ENCODE assay signal across 9 mouse cellular contexts in the genomic region with DNA sequence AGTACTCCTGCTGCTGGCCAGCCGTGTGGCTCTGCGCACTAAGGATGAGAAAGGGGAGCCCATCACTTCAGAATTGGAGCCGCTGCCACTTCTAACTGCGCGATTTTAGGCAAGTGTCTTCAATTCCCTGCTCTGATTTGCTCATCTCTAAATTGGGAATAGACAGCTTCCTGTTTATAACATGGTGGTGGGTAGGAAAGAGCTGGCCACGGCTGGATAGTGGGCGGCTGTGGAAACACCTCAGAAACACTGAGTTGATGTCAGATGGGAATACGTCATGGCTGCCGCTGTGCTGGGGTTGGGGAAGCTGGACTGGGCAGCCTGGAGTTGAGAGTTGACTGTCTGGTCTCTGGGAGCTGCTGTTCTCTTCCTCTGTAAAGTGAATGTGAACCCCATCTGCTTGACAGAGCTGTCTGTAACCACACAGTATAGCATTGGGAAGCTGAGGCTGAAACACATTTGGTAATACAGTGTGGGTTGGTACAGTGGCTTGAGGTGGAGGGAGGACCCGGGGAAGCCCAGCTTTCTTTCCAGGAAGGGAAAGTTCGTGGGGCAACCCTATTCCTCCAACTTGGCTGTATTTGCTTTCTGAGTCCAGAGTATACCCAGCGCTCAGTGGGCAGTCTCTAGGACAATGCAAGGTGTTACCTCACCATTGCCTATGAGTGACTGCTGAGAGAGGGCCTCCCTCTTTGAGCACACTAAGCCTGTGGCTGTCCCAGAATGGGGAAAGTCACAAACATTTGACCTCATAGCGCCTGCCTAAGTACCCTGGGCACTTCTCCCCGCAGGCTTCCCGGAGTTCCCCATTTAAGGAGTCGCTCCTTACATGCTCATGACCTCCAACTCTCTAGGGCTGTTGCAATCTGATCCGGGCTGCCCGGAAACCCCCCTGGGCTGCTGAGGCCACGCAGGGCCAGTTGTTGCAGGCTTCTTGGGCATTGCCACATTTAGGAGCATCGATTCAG.
A peak's percentile ranks its signal among the peaks of the same experiment; 100 is the strongest.
DNase-seq lines count a peak whose midpoint lies in the region; ATAC-seq and TF ChIP-seq lines count a peak whose summit lies in the region.
"Had no signal": no experiment of that assay in that cellular context is flagged by ENCODE, and none has a peak within 500 bp of the region (broad histone marks: within the 10 kb centered on the region; RNA-seq: fewer than 3 reads in every experiment).

No protein-coding gene starts in this region.

- H3K4me1 ChIP-seq in bone marrow macrophage, adult 2 months (ENCODE audit: control insufficient read depth, insufficient read depth, low read length): peaks cover 68% of the 10 kb centered on the region
- peaks cover 53% of the 10 kb centered on the region for H3K4me1 ChIP-seq in heart, embryonic 15.5 days (replicated peaks)
- H3K4me1 ChIP-seq in lung, embryonic 15.5 days: peaks cover 53% of the 10 kb centered on the region

- H3K27ac ChIP-seq in bone marrow macrophage, adult 2 months (ENCODE audit: insufficient read depth, low read depth, low read length): peak overlapping the region; percentile 88
- H3K27ac ChIP-seq in heart, embryonic 15.5 days: peak overlapping the region; percentile 31
- H3K27ac ChIP-seq in lung, embryonic 15.5 days: peak overlapping the region; percentile 48; the same call in 1 of the 2 replicates
- H3K27ac ChIP-seq: limb, embryonic 13.5 days had no signal

- ATAC-seq in heart, embryonic 15.5 days (replicated peaks; ENCODE audit: insufficient number of reproducible peaks, insufficient read depth, low FRiP score, low read depth): peak; percentile 56; the same call in 1 of the 2 replicates
- ATAC-seq in lung, embryonic 15.5 days (ENCODE audit: borderline replicate concordance, extremely low read depth, low FRiP score, low TSS enrichment): peak; percentile 37; the same call in 1 of the 2 replicates

- peak; percentile 41 for DNase-seq in embryo, embryonic 10 days (ENCODE audit: low spot score)
- DNase-seq in embryo, embryonic 9.5 days (ENCODE audit: extremely low spot score): no peak
- peak; percentile 88 for DNase-seq in telencephalon, adult 2 months (ENCODE audit: low read depth, low spot score)
- no peak for DNase-seq in neural tube, embryonic 10.5 days (ENCODE audit: extremely low spot score, low spot score)
- no peak for DNase-seq in spleen, postnatal 4 days (ENCODE audit: low spot score in 2 of 2)

- peak overlapping the region; percentile 13; the same call in 1 of the 2 replicates for H3K4me2 ChIP-seq in heart, embryonic 15.5 days
- no peak overlapping the region; the same call in 1 of the 2 replicates for H3K4me2 ChIP-seq in lung, embryonic 15.5 days
- H3K4me2 ChIP-seq: limb, embryonic 13.5 days had no signal

- WGBS in heart, embryonic 15.5 days: 49% methylated on average over 20 of the region's 20 CpGs
- 31% methylated on average over 20 of the region's 20 CpGs for WGBS in lung, embryonic 15.5 days

- no peaks in the 10 kb centered on the region for H3K36me3 ChIP-seq in heart, embryonic 15.5 days
- no peaks in the 10 kb centered on the region for H3K36me3 ChIP-seq in lung, embryonic 15.5 days
- H3K36me3 ChIP-seq: limb, embryonic 13.5 days had no signal

- TF ChIP-seq POLR2A in bone marrow macrophage, adult 2 months (IDR thresholded peaks at IDR 0.05; ENCODE audit: borderline replicate concordance, low read depth, low read length): no peak

- TF ChIP-seq CTCF in bone marrow macrophage, adult 2 months (IDR thresholded peaks at IDR 0.05; ENCODE audit: low read depth, low read length): no peak

- H3K9me3 ChIP-seq in heart, embryonic 15.5 days (replicated peaks): no peaks in the 10 kb centered on the region
- H3K9me3 ChIP-seq in lung, embryonic 15.5 days: no peaks in the 10 kb centered on the region
- H3K9me3 ChIP-seq: limb, embryonic 13.5 days had no signal

- H3K4me3 ChIP-seq in bone marrow macrophage, adult 2 months (ENCODE audit: insufficient read depth, low read length): peak overlapping the region; percentile 9; the same call in 1 of the 2 replicates
- H3K4me3 ChIP-seq in heart, embryonic 15.5 days: no peak overlapping the region
- no peak overlapping the region for H3K4me3 ChIP-seq in lung, embryonic 15.5 days
- H3K4me3 ChIP-seq: limb, embryonic 13.5 days had no signal

- H3K27me3 ChIP-seq in heart, embryonic 15.5 days: peaks cover 10% of the 10 kb centered on the region
- H3K27me3 ChIP-seq in lung, embryonic 15.5 days: no peaks in the 10 kb centered on the region

- H3K9ac ChIP-seq in heart, embryonic 15.5 days: no peak overlapping the region
- no peak overlapping the region for H3K9ac ChIP-seq in lung, embryonic 15.5 days
- H3K9ac ChIP-seq: limb, embryonic 13.5 days had no signal

Comparison
In these comparisons a context has a peak if more than half of its experiments do, and no peak if none do; other contexts are left out.
1. DNase-seq: peak in embryo, embryonic 10 days (single experiment) and telencephalon, adult 2 months (single experiment); none in embryo, embryonic 9.5 days (single experiment), neural tube, embryonic 10.5 days (single experiment) and spleen, postnatal 4 days (0 of 2).
2. H3K27ac ChIP-seq: peak in every context shown above with its lines; median percentile 88 in bone marrow macrophage, adult 2 months; 48 in lung, embryonic 15.5 days; 31 in heart, embryonic 15.5 days.